Mouse (Mus musculus) embryonic fibroblast, embryonic 13.5 days (primary cell): ENCODE results near the gene Icmt.
A peak's percentile ranks its signal among the peaks of the same experiment; 100 is the strongest.

ENCODE experiments used
- CTCF ChIP-seq: IDR thresholded peaks from 2 replicates; pipeline ENCODE4 v1.5.1; 2011; ENCODE audit warnings: mild to moderate bottlenecking, control low read depth, low read length, moderate library complexity, borderline replicate concordance; ENCODE audit not compliant: insufficient read depth
- POLR2A ChIP-seq: IDR thresholded peaks from 2 replicates; pipeline ENCODE4 v1.6.1; 2011; ENCODE audit warnings: low read depth, mild to moderate bottlenecking, control low read depth, low read length, moderate library complexity

GRCm38 (mm10) chr4:152283186-152283950, 13.7 kb upstream of the Icmt start:
- no peak for TF ChIP-seq POLR2A
- TF ChIP-seq CTCF = peak; percentile 83
